Mouse (Mus musculus): Measurements from ENCODE around the gene Ubr2. TPM values are rescaled to one million over a fixed set of nuclear protein-coding genes. Genes with fewer than 3 reads are reported as not detected.
A peak's percentile ranks its signal among the peaks of the same experiment; 100 is the strongest.

Gene Ubr2
- total RNA-seq, 1 experiment from 2014 or later, result 73.5 TPM

DNA sequence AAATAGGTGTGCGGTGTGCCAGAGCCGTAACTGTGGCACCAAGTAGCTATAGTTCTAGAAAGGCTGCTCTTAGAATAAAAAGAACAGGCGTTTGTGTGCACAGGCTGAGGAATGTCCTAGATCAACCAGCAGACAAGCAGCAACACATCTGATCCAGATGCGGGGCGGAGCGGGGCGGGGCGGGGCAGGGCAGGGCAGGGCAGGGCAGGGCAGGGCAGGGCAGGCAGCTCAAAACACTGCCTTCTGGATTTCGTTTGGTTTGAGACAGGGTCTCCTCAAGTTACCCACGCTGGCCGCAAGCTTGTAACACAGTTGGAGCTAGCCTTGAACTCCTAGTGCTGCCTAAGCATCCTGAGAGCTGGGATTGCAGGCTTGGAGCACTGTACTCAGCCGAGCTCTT lies 81.1 kb downstream of the Ubr2 start:
- no peak for DNase-seq

DNA sequence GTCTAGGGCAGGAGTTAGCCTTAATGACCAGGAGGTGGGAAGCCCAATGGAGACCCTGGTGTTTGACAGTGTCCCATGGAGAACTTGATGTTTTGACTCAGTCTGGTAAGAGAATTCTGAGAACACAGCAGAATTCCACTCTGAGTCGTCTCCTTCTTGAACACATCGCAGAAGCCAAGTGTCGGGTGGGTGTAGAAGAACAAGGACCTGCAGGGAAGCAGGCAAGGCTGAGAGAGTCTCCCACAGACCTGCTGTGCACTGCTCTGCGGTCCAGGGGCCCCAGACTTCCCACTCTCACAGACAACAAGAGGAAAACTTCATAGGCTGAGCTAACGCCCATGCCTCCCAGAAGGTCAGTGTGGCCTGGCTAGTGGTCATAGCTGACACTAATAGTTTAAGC lies 82.6 kb downstream of the Ubr2 start:
- no peak for DNase-seq

DNA sequence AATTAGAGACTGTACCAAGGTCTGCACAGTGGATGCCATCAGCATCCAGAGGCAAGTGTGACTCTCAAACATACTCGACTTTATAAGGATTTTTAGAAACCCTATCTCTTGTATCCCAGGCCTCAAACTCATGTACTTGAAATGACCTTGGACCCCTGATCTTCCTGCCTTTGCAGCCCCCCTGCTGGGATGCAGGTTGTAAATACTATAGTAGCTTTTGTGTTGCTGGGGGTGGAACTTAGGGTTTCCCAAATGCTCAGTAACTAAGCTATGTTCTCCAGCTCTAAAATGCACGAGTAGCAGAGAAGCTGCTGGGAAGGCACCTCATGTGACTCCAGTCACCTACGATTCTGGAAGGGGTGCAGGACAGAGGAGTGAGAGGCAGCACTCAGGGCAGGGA lies 83.4 kb downstream of the Ubr2 start:
- no peak for DNase-seq

DNA sequence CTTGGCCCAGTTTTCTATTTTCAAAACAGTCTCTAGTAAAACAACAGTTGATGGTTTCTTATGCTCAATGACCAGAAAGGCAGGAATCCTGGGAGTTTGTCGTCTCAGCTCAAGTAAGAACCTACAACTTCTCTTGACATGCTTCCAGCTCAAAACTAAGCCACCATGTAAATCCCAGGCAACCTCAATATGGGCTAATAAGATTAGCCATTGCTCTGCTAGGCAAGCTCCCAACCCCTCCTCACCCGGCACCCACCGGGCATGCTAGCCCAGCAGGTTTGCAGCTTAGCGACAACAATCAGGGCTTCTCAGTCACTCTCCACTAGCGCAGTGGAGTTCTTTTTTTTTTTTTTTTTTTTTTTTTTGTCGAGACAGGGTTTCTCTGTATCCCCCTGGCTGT lies 84.2 kb downstream of the Ubr2 start:
- no peak for DNase-seq

DNA sequence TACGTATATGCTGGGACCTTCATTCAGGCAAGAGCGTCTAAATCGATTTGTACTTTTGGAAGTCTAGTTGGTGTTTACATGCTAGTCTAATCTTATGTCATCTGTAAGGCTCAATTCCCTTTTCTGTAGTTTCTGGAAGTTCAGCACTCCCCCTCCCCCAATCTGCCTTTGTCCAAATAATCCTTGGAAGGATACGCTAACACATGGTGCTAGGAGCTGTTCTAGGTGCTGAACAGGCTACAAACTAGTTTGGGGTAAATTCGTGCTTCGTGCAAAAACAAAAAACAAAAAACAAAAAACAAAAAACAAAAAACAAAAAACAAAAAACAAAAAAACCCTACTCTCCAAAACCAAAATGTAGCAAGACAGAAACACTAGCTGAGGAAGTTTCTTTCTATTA lies 89.5 kb downstream of the Ubr2 start:
- no peak for DNase-seq

DNA sequence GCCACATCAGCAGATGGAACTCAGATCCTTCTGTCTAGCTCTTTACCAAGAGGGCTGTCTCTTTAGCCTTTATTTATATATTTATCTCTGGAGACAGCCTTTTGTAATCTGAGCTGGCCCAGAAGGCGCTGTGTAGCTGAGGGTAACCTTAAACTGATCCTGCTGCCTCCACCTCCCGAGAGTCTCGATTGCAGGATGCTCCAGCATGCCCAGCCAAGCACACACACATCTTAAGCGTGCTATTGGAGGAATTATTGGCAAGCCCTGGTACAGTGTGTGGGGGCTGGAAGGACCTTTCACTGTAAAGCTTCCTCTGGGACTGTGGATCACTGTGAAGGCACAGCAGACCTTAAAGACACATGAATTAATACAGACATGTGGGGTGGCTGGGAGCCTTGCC lies 91.4 kb downstream of the Ubr2 start:
- DNase-seq, result no peak

DNA sequence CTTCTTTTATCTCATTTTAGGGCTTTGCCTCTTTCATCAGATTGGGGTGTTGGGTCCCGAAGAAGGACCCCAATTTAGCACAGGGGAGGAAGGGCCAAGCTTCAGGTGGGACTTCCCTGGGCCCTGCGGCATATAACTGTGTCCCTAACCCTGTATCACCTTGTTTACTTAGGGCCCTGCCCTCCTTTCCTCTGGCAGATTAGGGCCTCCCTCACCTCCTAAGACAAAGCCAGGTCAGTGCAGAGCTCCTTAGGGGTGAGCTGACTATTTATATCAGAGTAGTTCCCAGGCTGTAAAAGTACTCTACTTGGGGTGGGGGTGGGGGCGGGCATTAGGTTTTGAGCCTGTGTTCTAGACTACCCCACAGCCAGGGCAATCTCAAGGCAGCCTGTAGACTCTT lies 95.2 kb downstream of the Ubr2 start:
- DNase-seq, result no peak

DNA sequence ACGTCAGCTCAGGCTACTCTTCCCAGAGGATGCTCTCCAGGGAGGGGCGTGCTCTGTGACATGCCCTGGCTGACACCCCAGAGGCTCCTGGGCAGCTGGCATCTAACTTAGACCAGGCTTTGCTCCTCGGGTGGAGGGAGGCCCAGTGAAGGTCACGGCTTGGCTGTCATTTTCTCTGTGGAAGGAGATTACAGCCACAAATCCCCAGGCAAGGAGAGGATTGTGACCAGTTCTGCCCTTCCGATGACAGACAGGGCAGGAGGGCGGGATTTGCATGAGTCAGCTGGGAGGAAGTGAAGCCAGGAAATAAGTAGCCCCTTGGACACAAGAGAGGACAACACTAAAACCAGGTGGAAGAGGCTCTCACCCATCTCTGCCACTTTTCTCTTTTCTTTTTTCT lies 98.0 kb downstream of the Ubr2 start:
- peak; percentile 74 for DNase-seq

DNA sequence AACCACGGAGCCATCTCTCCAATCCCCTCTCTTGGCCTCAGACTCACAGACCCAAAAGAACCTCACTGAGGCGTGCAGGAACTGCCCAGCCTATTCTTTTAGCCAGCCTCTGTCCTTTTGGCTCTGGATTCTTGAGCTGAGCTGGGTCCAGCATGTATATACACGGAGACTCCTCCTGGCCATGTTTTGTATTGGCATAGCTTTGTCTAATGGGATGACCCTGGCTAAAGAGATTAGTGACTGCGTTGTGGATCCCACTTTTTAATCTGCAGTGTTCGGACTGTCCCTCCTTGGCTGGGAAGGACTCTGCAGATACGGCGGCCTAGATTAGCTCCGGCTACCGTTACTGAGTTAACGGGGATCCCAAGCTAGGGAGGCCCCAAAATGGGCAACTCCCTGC lies 100.2 kb downstream of the Ubr2 start, which contains the start of gene Prph2:
Gene Prph2 (plus strand): TSS at position 274 of the 400 bp plus-strand sequence.
- no peak for DNase-seq

DNA sequence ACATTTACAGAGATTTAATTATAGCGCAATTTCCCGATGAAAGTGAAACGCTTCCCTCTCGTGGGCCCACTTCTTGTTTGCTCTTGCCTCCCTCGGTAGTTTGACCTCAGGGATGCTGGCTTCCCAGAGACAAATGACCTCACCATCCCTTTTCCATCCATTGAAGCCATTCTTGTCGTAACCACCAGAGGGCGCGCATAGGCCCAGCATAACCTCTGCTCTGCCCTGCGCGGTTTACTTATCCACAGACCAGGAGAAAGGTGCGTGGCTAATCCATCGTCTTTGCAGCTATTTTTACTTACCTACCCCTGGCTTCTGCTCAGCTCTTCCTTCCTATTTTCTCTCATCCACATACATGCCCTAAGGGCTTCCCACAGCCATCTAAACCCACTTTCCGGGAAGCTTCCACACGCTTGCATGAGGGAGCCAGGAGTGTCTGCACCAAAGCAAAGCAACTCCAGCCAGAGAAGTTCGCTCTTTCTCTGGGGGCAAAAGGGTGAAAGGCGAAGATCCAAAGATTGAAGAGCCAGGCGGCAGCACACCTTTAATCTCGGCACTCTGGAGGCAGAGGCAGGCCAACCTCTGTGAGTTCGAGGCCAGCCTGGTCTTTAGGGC lies 106.4 kb downstream of the Ubr2 start:
- peak; percentile 89 for DNase-seq

DNA sequence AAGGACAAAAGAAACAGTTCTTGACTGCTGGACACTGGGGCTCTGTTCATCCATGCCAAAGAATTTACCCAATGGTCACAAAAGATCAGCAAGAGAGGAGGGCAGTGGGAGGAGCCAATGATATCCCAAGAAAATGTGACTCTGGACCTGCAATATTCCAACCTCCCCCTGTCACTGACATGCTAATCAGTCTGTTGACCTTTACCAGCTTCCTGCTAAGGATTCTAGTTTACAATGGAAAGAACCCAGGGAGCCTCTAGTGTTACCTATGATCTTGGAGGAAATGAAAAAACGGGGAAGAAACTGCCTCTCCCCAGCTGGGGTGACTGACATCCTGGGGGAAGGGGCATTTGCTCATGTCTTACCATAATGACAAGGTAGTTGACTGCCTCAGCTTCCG lies 109.4 kb downstream of the Ubr2 start:
- no peak for DNase-seq

DNA sequence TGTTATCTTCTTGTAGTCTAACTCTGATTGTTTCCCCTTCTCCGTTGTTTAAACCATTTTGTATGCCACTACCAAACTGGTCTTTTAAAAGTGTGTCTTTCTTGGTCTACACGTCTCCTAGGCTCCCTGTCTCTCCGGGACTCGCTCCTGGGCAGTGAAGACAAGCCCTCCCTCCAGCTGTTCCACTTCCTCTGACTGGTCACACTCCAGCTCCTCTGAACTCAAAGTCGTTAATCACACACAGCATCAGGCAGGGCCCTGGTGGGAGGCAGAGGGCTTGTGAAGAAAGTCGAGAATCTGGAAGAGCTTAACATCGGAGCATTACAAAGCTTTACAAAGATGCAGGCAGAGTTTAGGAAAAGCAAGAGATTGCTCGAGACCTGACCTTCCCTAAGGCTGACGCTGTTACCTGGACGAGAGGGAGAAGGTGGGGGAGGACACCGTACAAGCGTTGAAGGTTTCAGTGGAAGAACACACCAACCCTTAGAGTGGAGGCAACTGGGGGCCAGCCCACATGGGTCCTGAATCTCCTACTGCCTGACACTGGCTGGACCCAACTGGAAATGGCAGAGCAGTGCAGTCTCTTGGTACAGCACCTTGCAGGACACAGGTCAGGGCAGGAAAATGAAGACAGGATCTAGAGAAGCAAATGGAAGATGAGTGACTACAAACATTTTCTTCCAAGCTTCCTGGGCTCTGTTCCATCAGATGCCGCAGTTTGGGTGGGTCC lies 113.0 kb downstream of the Ubr2 start:
- no peak for DNase-seq

DNA sequence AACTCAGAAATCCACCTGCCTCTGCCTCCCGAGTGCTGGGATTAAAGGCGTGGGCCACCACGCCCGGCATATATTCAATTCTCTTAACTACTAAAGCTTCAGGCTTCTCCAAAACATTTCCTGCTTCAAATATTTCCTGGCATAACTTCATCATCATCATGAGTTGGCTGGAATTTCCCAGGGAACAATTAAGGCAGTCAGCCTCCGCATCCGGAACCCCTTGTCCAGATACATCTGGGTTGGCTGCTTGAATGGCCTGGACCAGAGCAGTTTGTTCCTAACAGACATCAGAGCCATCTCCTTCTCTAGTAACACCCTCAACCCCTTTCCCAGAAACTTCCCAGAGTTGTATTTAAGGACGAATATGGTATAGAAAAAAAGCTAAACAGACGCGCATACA lies 114.9 kb downstream of the Ubr2 start:
- DNase-seq, result no peak

DNA sequence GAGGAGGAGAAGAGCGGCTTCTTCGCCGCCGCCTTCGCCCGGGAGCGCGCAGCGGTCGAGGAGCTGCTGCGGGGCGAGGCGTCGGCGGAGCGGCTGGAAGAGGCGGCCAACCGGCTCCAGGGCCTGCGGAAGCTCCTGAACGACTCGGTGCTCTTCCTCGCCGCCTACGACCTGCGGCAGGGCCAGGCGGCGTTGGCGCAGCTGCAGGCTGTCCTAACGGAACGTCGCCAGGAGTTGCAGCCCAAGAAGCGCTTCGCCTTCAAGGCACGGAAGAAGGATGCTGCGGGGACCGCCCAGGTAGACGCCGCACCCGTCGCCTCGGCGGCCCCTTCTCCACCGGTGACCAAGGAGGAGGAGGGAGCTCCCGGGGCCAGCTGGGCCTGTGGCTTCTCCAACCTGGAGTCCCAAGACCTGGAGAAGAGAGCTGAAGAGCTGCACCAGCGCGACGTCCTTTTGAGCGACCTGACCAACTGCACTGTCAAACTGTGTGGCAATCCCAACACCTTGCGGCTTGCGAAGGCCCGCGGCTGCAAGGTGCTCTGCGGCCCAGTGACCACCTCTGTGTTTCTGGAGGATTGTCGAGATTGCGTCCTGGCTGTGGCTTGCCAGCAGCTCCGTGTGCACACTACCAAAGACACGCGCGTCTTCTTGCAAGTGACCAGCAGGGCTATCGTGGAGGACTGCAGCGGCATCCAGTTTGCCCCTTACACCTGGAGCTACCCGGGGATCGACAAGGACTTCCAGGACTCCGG lies 119.3 kb downstream of the Ubr2 start:
- peak; percentile 53 for DNase-seq

DNA sequence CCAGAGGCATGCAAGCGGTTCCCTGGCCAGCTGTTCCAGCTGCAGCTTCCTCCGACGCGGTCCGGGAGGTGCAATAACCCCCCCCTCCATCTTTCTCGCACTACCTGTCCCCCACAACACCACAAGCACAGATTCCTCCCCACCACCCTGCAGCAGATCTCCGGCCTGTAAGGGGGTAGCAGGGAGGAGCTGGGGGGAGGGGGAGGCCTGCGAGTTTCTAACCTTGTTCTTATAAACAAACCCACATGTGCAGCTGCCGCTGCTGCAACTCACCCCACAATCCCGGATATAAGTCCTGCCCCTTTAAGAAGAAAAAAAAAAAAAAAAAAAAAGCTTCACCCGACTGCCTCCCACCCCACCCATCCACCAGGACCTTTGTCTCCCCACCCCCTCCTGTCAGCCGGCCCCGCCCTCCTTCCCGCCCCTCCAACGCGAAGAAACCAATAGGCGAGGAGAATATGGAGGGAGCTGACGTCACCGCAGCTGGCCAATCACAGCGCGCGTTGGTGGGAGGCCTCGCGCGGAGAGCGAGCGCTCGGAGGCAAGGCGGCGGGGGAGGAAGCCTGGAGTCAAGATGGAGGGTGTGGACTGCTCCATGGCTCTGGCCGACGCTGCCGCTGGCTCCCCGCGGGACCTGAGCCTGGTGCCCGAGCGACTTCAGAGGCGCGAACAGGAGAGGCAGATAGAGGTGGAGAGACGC lies 120.1 kb downstream of the Ubr2 start, which contains the start of gene Tbcc:
Gene Tbcc (plus strand): TSS at position 569 of the 700 bp plus-strand sequence.
- DNase-seq, result peak; percentile 98

DNA sequence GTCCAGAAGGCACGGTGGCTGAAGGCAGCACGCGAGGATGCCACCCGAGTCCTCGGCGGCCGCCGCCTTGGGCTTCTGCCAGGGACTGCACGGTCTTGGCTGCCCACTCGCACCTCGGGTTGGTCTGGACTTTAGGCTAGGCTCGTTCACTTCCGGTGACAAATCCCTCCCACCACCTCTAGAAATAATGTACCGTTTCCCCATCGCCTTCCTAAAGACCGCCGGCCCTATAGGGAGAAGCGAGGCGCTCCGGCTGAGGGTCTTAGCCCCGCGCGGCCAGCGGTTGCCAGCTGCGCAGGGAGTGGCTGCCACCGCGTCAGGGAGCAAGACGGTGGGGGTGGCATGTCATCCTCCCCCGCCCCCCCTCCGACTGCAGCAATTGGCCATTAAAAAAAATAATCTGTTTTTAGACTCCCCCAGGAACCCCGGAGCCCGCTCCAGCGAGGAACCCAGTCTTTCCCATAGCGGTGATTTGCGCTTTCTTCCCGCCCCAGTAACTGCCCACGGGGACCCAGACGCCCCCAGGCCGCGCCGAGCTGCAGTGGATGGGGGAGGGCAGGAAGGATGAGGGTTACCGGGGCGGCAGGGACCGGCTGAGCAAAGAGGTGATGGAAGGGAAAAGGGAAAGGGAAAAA lies 120.8 kb downstream of the Ubr2 start:
- peak; percentile 89 for DNase-seq

DNA sequence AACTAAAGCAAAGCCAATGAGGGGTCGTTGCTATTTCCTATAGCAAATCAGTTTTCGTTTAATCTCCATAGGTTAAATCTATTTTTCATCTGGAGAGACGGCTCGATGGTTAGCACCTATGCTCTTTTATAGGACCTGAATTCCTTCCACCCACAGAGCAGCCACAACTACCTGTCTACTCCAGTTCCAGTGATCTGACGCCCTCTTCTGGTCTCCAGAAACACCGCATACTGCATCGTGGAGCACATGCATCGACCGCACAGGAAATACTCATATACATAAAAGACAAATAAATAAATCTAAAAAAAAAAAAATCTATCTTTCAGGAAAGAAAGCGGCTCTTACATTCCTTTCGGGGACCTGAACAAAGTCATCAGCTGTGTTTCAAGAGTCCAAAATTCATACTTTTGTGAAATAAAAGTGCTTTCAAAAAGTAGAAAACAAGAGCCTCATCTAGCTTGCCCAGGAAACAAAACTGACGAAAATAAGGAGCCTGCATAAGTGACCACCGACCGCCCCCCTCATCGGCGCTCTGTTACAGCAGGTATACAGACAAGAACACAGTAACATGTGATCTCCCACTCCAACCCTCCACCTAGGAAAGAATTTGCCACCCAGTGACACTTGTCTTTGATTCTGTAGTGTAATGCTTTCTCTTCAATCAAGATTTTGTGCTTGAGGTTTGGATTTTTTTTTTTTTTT lies 121.7 kb downstream of the Ubr2 start:
- DNase-seq, result peak; percentile 73

DNA sequence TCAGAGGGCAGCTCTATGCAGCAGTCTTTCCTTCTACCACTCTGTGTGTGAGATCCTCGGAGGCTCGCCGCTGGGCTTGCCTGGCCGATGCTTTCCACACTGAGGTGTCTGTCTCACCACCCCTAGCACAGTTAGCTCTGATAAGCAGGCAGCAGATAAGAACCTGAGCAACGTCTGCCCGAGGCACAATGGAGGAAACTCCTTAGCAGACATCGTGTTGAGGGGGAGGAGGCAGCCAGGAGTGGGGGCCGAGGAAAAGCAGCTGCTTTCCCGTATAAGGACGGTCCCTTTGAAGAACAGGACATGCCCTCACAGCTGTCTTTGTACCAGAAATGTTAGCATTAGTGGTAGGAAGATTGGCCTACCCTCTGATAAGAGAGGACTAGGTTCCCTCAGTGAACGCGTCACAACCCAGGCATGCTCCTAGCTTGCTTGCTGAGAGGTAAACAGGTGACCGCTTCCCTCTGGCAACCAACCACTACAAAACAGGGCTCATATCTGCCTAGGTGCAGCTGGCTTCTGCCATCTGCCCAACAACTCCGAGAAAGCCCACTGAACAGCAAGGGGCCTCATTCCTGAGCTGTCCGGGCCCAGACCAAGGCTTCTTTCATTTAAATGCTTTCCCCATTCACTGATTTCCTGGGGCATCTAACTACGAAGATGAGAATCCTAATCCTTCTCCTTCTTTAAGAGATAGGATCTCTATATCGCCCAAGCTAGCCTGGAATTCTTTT lies 124.3 kb downstream of the Ubr2 start:
- DNase-seq, result no peak

DNA sequence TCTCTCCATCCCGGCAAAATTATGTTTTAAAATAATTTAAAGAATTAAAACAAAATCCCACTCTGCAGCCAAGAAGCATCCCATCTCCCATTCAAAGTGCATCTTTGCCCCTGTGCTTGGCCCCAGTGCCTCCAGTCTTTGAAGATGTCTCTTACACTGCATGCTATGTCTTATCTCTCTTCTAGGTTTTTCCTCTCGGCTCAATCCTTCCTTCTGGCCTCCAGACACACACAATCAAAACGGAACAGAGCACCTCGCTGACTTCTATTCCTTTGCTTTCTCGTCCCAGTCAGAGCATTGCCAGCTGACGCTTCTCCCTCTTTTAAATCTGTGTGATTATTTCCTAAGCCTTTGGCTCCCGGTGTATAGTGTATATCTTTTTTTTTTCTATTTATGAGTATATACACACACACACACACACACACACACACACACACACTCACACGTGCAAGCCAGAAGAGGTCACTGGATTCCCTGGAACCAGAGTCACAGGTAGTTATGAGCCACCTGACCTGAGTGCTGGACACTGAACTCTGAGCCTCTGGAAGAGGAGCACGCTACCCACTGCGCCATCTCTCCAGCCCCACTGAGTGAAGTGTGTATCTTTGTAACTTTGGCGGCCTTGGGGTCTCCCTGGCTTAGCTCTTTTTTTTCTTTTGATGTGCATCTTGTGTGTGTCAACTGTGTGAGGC lies 125.0 kb downstream of the Ubr2 start:
- DNase-seq, result no peak

DNA sequence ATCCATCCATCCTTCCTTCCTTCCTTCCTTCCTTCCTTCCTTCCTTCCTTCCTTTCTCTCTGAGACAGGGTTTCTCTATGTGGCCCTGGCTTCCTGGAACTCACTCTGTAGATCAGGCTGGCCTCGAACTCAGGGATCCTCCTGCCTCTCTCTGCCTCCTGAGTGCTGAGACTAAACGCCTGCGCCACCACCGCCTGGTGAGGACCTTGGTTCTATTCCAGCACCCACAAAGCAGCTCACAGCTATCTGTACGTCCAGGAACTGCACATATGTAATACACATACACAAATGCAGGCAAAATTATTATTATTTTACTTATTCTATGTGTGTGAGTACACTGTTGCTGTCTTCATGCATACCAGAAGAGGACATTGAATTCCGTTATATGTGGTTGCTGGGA lies 125.6 kb downstream of the Ubr2 start:
- no peak for DNase-seq
